Mouse (Mus musculus): ENCODE results near the gene Rab37. TPM values are rescaled to one million over a fixed set of nuclear protein-coding genes. Genes with fewer than 3 reads are reported as not detected.

Rab37 gene
- polyA plus RNA-seq (2014; fragmentation: Nextera tagmentation; extraction: Ambion mirVana): 1.3 and 2.9 TPM in 2 replicates

GRCm38 (mm10) chr11:115091362-115091901 is at the start of gene Rab37:
Gene Rab37 (plus strand): TSS chr11:115091431.
- H3K27me3 ChIP-seq (ENCODE audit: control insufficient read depth, insufficient read depth, low read length): peaks cover 26% of the 10 kb centered on the region
- H3K27ac ChIP-seq (ENCODE audit: low read depth, low read length): no peak within 1 kb of the TSS
- ATAC-seq (replicated peaks; ENCODE audit: insufficient number of reproducible peaks, low FRiP score, low TSS enrichment): no peak
- H3K4me2 ChIP-seq: no peak within 1 kb of the TSS
- no peak within 1 kb of the TSS for H3K9ac ChIP-seq (ENCODE audit: low read depth, low read length)
- no peaks in the 10 kb centered on the region for H3K36me3 ChIP-seq (ENCODE audit: control insufficient read depth, insufficient read depth, low read length)
- no peaks in the 10 kb centered on the region for H3K4me1 ChIP-seq (ENCODE audit: control insufficient read depth, insufficient read depth, low read length)
- 3% methylated on average over 36 of the region's 36 CpGs for WGBS (ENCODE audit: insufficient replicate concordance)
- no peaks in the 10 kb centered on the region for H3K9me3 ChIP-seq (replicated peaks; ENCODE audit: control insufficient read depth, low read length)
- H3K4me3 ChIP-seq (ENCODE audit: low read depth, low read length): no peak within 1 kb of the TSS

DNA sequence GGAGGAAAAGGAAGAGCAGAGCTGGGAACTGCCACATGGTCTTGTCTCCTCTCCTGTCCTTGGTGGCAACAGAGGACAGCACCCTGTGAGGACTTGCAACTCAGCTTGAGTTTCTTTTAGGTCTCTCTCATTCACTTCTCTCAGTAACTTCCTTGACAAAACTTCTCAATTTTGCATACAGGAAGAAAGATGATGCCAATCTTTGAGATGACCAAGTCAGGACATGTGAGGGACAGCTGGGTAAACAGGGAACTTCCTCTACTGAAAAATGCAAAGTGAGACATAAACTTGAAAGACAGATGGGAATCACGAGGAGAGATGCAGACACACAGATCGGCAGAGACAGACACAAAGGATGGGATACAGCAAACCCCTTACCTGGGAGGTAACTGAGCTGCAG is 43.0 kb upstream of the Rab37 start, which contains the start of gene Cd300ld3:
Cd300ld3 (minus strand) TSS at position 151 of the 400 bp plus-strand sequence.
- no peak within 1 kb of the TSS for H3K4me3 ChIP-seq (ENCODE audit: low read depth, low read length)
- WGBS (ENCODE audit: insufficient replicate concordance): 64% methylated on average over 2 of the region's 2 CpGs
- ATAC-seq (replicated peaks; ENCODE audit: insufficient number of reproducible peaks, low FRiP score, low TSS enrichment): no peak
- no peak within 1 kb of the TSS for H3K27ac ChIP-seq (ENCODE audit: low read depth, low read length)
- no peaks in the 10 kb centered on the region for H3K9me3 ChIP-seq (replicated peaks; ENCODE audit: control insufficient read depth, low read length)
- no peak within 1 kb of the TSS for H3K4me2 ChIP-seq
- H3K9ac ChIP-seq (ENCODE audit: low read depth, low read length): no peak within 1 kb of the TSS
- H3K4me1 ChIP-seq (ENCODE audit: control insufficient read depth, insufficient read depth, low read length): no peaks in the 10 kb centered on the region
- H3K27me3 ChIP-seq (ENCODE audit: control insufficient read depth, insufficient read depth, low read length): no peaks in the 10 kb centered on the region
- no peaks in the 10 kb centered on the region for H3K36me3 ChIP-seq (ENCODE audit: control insufficient read depth, insufficient read depth, low read length)

DNA sequence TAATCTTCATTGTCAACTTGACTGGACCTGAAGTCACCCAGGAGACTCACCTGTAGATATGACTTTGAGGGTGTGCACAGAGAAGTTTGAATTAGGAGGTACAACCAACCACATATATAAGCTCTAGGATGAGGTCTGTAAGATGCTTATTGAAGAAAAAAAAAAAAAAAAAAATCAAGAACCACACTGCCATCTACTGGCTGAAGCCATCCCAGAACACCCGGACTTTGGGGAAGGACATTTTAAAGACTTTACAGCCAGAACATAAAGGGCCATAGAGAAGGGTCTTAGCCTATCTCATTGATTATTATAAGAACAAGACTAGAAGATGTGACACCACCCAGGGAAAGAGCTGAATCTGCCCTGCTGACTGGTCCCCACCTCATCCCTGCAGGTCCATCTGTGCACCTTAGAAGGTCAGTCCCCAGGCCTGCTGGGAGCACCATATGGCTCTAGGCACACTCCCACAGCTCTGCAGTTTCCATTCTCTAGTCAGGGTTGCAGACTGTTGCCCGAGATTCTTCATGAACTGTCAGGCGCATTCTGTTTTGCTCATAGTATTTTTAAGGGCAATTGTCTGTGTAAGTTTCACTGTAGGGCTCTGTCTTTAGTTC is 41.8 kb upstream of the Rab37 start:
- no peak overlapping the region for H3K4me2 ChIP-seq
- no peaks in the 10 kb centered on the region for H3K4me1 ChIP-seq (ENCODE audit: control insufficient read depth, insufficient read depth, low read length)
- no peak overlapping the region for H3K27ac ChIP-seq (ENCODE audit: low read depth, low read length)
- no peaks in the 10 kb centered on the region for H3K9me3 ChIP-seq (replicated peaks; ENCODE audit: control insufficient read depth, low read length)
- no peaks in the 10 kb centered on the region for H3K27me3 ChIP-seq (ENCODE audit: control insufficient read depth, insufficient read depth, low read length)
- 35% methylated on average over 3 of the region's 3 CpGs for WGBS (ENCODE audit: insufficient replicate concordance)
- no peak overlapping the region for H3K4me3 ChIP-seq (ENCODE audit: low read depth, low read length)
- H3K36me3 ChIP-seq (ENCODE audit: control insufficient read depth, insufficient read depth, low read length): no peaks in the 10 kb centered on the region
- ATAC-seq (replicated peaks; ENCODE audit: insufficient number of reproducible peaks, low FRiP score, low TSS enrichment): no peak
- H3K9ac ChIP-seq (ENCODE audit: low read depth, low read length): no peak overlapping the region

- Histone ChIP-seq H3K27me3 (ENCODE audit: control insufficient read depth, insufficient read depth, low read length) (no peaks in the 10 kb centered on the region), H3K4me1 (ENCODE audit: control insufficient read depth, insufficient read depth, low read length) (no peaks in the 10 kb centered on the region), H3K36me3 (ENCODE audit: control insufficient read depth, insufficient read depth, low read length) (no peaks in the 10 kb centered on the region), H3K4me2 (no peak overlapping the region), H3K27ac (ENCODE audit: low read depth, low read length) (no peak overlapping the region), H3K9ac (ENCODE audit: low read depth, low read length) (no peak overlapping the region), H3K9me3 (replicated peaks; ENCODE audit: control insufficient read depth, low read length) (no peaks in the 10 kb centered on the region), H3K4me3 (ENCODE audit: low read depth, low read length) (no peak overlapping the region)
- ATAC-seq (replicated peaks; ENCODE audit: insufficient number of reproducible peaks, low FRiP score, low TSS enrichment): no peak
- WGBS (ENCODE audit: insufficient replicate concordance): 4% methylated on average over 9 of the region's 9 CpGs
Observed at GRCm38 (mm10) chr11:115052206-115052605, 39.0 kb upstream of the Rab37 start.

- no peak overlapping the region for H3K4me2 ChIP-seq
- H3K27ac ChIP-seq (ENCODE audit: low read depth, low read length): no peak overlapping the region
- no peak for ATAC-seq (replicated peaks; ENCODE audit: insufficient number of reproducible peaks, low FRiP score, low TSS enrichment)
- H3K4me3 ChIP-seq (ENCODE audit: low read depth, low read length): no peak overlapping the region
- H3K9ac ChIP-seq (ENCODE audit: low read depth, low read length): no peak overlapping the region
- H3K9me3 ChIP-seq (replicated peaks; ENCODE audit: control insufficient read depth, low read length): no peaks in the 10 kb centered on the region
- no peaks in the 10 kb centered on the region for H3K36me3 ChIP-seq (ENCODE audit: control insufficient read depth, insufficient read depth, low read length)
- H3K27me3 ChIP-seq (ENCODE audit: control insufficient read depth, insufficient read depth, low read length): no peaks in the 10 kb centered on the region
- H3K4me1 ChIP-seq (ENCODE audit: control insufficient read depth, insufficient read depth, low read length): no peaks in the 10 kb centered on the region
- 67% methylated on average over 1 of the region's 1 CpGs for WGBS (ENCODE audit: insufficient replicate concordance)
Observed at GRCm38 (mm10) chr11:115052991-115053390, 38.2 kb upstream of the Rab37 start.

- no peak overlapping the region for H3K9ac ChIP-seq (ENCODE audit: low read depth, low read length)
- H3K36me3 ChIP-seq (ENCODE audit: control insufficient read depth, insufficient read depth, low read length): no peaks in the 10 kb centered on the region
- no peaks in the 10 kb centered on the region for H3K27me3 ChIP-seq (ENCODE audit: control insufficient read depth, insufficient read depth, low read length)
- H3K27ac ChIP-seq (ENCODE audit: low read depth, low read length): no peak overlapping the region
- ATAC-seq (replicated peaks; ENCODE audit: insufficient number of reproducible peaks, low FRiP score, low TSS enrichment): no peak
- H3K4me3 ChIP-seq (ENCODE audit: low read depth, low read length): no peak overlapping the region
- no peaks in the 10 kb centered on the region for H3K9me3 ChIP-seq (replicated peaks; ENCODE audit: control insufficient read depth, low read length)
- no peaks in the 10 kb centered on the region for H3K4me1 ChIP-seq (ENCODE audit: control insufficient read depth, insufficient read depth, low read length)
- H3K4me2 ChIP-seq: no peak overlapping the region
Observed at GRCm38 (mm10) chr11:115054537-115054936, 36.7 kb upstream of the Rab37 start.

- H3K36me3 ChIP-seq (ENCODE audit: control insufficient read depth, insufficient read depth, low read length): no peaks in the 10 kb centered on the region
- WGBS (ENCODE audit: insufficient replicate concordance): 76% methylated on average over 4 of the region's 4 CpGs
- no peaks in the 10 kb centered on the region for H3K9me3 ChIP-seq (replicated peaks; ENCODE audit: control insufficient read depth, low read length)
- no peaks in the 10 kb centered on the region for H3K27me3 ChIP-seq (ENCODE audit: control insufficient read depth, insufficient read depth, low read length)
- no peaks in the 10 kb centered on the region for H3K4me1 ChIP-seq (ENCODE audit: control insufficient read depth, insufficient read depth, low read length)
- H3K4me2 ChIP-seq: no peak overlapping the region
- no peak overlapping the region for H3K27ac ChIP-seq (ENCODE audit: low read depth, low read length)
- H3K9ac ChIP-seq (ENCODE audit: low read depth, low read length): no peak overlapping the region
- ATAC-seq (replicated peaks; ENCODE audit: insufficient number of reproducible peaks, low FRiP score, low TSS enrichment): no peak
- no peak overlapping the region for H3K4me3 ChIP-seq (ENCODE audit: low read depth, low read length)
Observed at GRCm38 (mm10) chr11:115058701-115059100, 32.5 kb upstream of the Rab37 start.

DNA sequence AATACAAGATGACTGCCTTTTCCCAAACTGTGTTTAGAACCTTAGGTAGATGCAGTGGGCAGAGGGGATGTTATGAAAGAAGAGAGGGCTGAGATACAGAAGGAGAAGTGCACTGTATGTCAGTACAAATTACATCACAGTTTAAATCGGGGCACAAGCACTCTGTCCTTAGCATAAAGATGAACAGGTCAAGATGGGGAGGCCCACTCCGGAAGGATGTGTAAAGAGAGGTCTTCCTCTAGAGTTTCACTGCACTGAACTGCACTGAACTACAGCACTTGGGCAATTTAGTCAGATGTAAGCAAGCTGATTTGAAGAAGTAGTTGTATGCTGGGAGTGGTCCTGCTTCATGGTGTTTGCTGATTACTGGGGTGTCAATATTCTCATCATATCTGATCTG is 31.4 kb upstream of the Rab37 start:
- ATAC-seq (replicated peaks; ENCODE audit: insufficient number of reproducible peaks, low FRiP score, low TSS enrichment): no peak
- Histone ChIP-seq H3K9ac (ENCODE audit: low read depth, low read length) (no peak overlapping the region), H3K9me3 (replicated peaks; ENCODE audit: control insufficient read depth, low read length) (no peaks in the 10 kb centered on the region), H3K4me3 (ENCODE audit: low read depth, low read length) (no peak overlapping the region), H3K36me3 (ENCODE audit: control insufficient read depth, insufficient read depth, low read length) (no peaks in the 10 kb centered on the region), H3K4me2 (no peak overlapping the region), H3K4me1 (ENCODE audit: control insufficient read depth, insufficient read depth, low read length) (no peaks in the 10 kb centered on the region), H3K27me3 (ENCODE audit: control insufficient read depth, insufficient read depth, low read length) (no peaks in the 10 kb centered on the region), H3K27ac (ENCODE audit: low read depth, low read length) (no peak overlapping the region)
- WGBS (ENCODE audit: insufficient replicate concordance): 77% methylated on average over 2 of the region's 2 CpGs

GRCm38 (mm10) chr11:115062077-115062476 is 29.2 kb upstream of the Rab37 start, which contains the start of gene Cd300e:
Gene Cd300e (minus strand): TSS chr11:115062177.
- Histone ChIP-seq H3K4me3 (ENCODE audit: low read depth, low read length) (no peak within 1 kb of the TSS), H3K9ac (ENCODE audit: low read depth, low read length) (no peak within 1 kb of the TSS), H3K4me1 (ENCODE audit: control insufficient read depth, insufficient read depth, low read length) (no peaks in the 10 kb centered on the region), H3K36me3 (ENCODE audit: control insufficient read depth, insufficient read depth, low read length) (no peaks in the 10 kb centered on the region), H3K27ac (ENCODE audit: low read depth, low read length) (no peak within 1 kb of the TSS), H3K4me2 (no peak within 1 kb of the TSS), H3K9me3 (replicated peaks; ENCODE audit: control insufficient read depth, low read length) (no peaks in the 10 kb centered on the region), H3K27me3 (ENCODE audit: control insufficient read depth, insufficient read depth, low read length) (no peaks in the 10 kb centered on the region)
- WGBS (ENCODE audit: insufficient replicate concordance): 40% methylated on average over 5 of the region's 5 CpGs
- ATAC-seq (replicated peaks; ENCODE audit: insufficient number of reproducible peaks, low FRiP score, low TSS enrichment): no peak

Measured in heart, embryonic 11.5 days (tissue).